Mouse (Mus musculus) testis, adult 2 months (tissue): Measurements from ENCODE around the gene Ppp1r16b.

ENCODE experiments used
- CTCF ChIP-seq: fragments of 200-500 bp; IDR thresholded peaks from 2 replicates; pipeline ENCODE4 v1.5.1; 2012; ENCODE audit warnings: low read depth, mild to moderate bottlenecking, inconsistent platforms, low read length, moderate library complexity; ENCODE audit not compliant: control insufficient read depth, insufficient read depth, insufficient replicate concordance
- POLR2A ChIP-seq: fragments of 200-500 bp; IDR thresholded peaks from 2 replicates; pipeline ENCODE4 v1.6.1; 2012; ENCODE audit warnings: low read depth, mild to moderate bottlenecking, inconsistent platforms, low read length, moderate library complexity; ENCODE audit not compliant: control insufficient read depth

- no peak for TF ChIP-seq CTCF
- peak; percentile 70 for TF ChIP-seq POLR2A
Measured at GRCm38 (mm10) chr2:158794494-158795004, 129.4 kb downstream of the Ppp1r16b start, which contains the start of gene Dhx35.
